ENCODE assay signal across 34 mouse cellular contexts in genomic region chr5:15831527-15831926, GRCm38 (mm10).
"Had no signal": no experiment of that assay in that cellular context is flagged by ENCODE, and none has a peak within 500 bp of the region (broad histone marks: within the 10 kb centered on the region; RNA-seq: fewer than 3 reads in every experiment).

No protein-coding gene starts in this region.

- H3K4me3 ChIP-seq: heart, embryonic 10.5 days; heart, embryonic 12.5 days; heart, embryonic 13.5 days; heart, embryonic 15.5 days; hindbrain, embryonic 10.5 days; hindbrain, embryonic 12.5 days; hindbrain, embryonic 13.5 days; hindbrain, embryonic 15.5 days; intestine, embryonic 15.5 days; kidney, embryonic 15.5 days; left cerebral cortex, adult 2 months had no signal

- ATAC-seq: hindbrain, embryonic 16.5 days; hindbrain, postnatal 0 days; inflammation-experienced regulatory T-cells, adult 6 months; intestine, embryonic 15.5 days; intestine, embryonic 16.5 days; intestine, postnatal 0 days had no signal

- H3K27ac ChIP-seq: heart, embryonic 10.5 days; heart, embryonic 13.5 days; heart, embryonic 15.5 days; hindbrain, embryonic 10.5 days; hindbrain, embryonic 12.5 days; hindbrain, embryonic 13.5 days; hindbrain, embryonic 14.5 days; hindbrain, embryonic 15.5 days; hindbrain, postnatal 0 days; intestine, embryonic 15.5 days; kidney, embryonic 15.5 days; kidney, postnatal 0 days had no signal

- DNase-seq: heart, postnatal 10 days; heart, postnatal 14 days; heart, postnatal 36 days; heart, postnatal 4 days; kidney, adult 11 months; kidney, adult 18-20 months; kidney, adult 2 months; kidney, adult 8-10 months; kidney, adult 9 months; kidney, postnatal 10 days; kidney, postnatal 14 days; kidney, postnatal 25 days; kidney, postnatal 36 days; kidney, postnatal 4 days; layer of hippocampus, adult 9-11 months; layer of hippocampus, postnatal 36 days had no signal

- H3K27me3 ChIP-seq: heart, embryonic 12.5 days; heart, embryonic 13.5 days; heart, embryonic 15.5 days; hindbrain, embryonic 12.5 days; hindbrain, embryonic 13.5 days; hindbrain, embryonic 15.5 days; intestine, embryonic 15.5 days; kidney, embryonic 15.5 days had no signal
